Mouse (Mus musculus) liver, embryonic 14.5 days (tissue): ENCODE measurements around the gene Gm13199.

Experiments used
- CTCF ChIP-seq: IDR thresholded peaks from 2 replicates; pipeline ENCODE4 v1.5.1; 2016; ENCODE audit warnings: antibody characterized with exemption, low read depth, control low read depth
- EP300 ChIP-seq: IDR thresholded peaks from 2 replicates; pipeline ENCODE4 v1.6.1; 2016; ENCODE audit warnings: antibody characterized with exemption, low read depth

- peak; percentile 27 for TF ChIP-seq CTCF
- TF ChIP-seq EP300, result no peak
These were observed 38.5 kb downstream of the Gm13199 start for GRCm38 (mm10) chr2:5824213-5824612.
